Mouse (Mus musculus) heart, embryonic 12.5 days (tissue): ENCODE data around the gene Ccdc69. TPM values are rescaled to one million over a fixed set of nuclear protein-coding genes. Genes with fewer than 3 reads are reported as not detected.
A peak's percentile ranks its signal among the peaks of the same experiment; 100 is the strongest.
"Not testable (repeated sequence)": the region's sequence is repeated elsewhere in the genome, so short reads cannot be mapped to it uniquely, and the experiment has no call there.

Source experiments
- ATAC-seq: fragments of 200-750 bp; cut with Nextera tagmentation; 2 replicates; pipeline ENCODE4 v1.8.0; 2017; ENCODE audit warnings: moderate TSS enrichment, moderate library complexity; ENCODE audit not compliant: insufficient number of reproducible peaks, low FRiP score
- H3K27ac ChIP-seq: fragments of 300-500 bp; sonication (generic); 2 replicates; pipeline ENCODE4 v1.5.1; 2016; ENCODE audit warnings: mild to moderate bottlenecking, moderate library complexity; ENCODE audit not compliant: poor library complexity, severe bottlenecking
- H3K27me3 ChIP-seq: fragments of 300-500 bp; sonication (generic); replicated peaks from 2 replicates; pipeline ENCODE4 v1.6.1; 2016; ENCODE audit warnings: mild to moderate bottlenecking, moderate library complexity
- H3K36me3 ChIP-seq: fragments of 300-500 bp; sonication (generic); 2 replicates; pipeline ENCODE4 v1.6.1; 2016; ENCODE audit warnings: mild to moderate bottlenecking, moderate library complexity
- H3K4me1 ChIP-seq: fragments of 300-500 bp; sonication (generic); replicated peaks from 2 replicates; pipeline ENCODE4 v1.6.1; 2016; ENCODE audit warnings: mild to moderate bottlenecking
- H3K4me2 ChIP-seq: fragments of 300-500 bp; sonication (generic); 2 replicates; pipeline ENCODE4 v1.6.1; 2016; ENCODE audit warnings: mild to moderate bottlenecking, moderate library complexity
- H3K4me3 ChIP-seq: fragments of 300-500 bp; sonication (generic); 2 replicates; pipeline ENCODE4 v1.5.1; 2016; ENCODE audit warnings: mild to moderate bottlenecking
- H3K9ac ChIP-seq: fragments of 300-500 bp; sonication (generic); 2 replicates; pipeline ENCODE4 v1.6.1; 2016; ENCODE audit warnings: mild to moderate bottlenecking, moderate library complexity
- H3K9me3 ChIP-seq: fragments of 300-500 bp; sonication (generic); replicated peaks from 2 replicates; pipeline ENCODE4 v1.6.1; 2016; ENCODE audit warnings: mild to moderate bottlenecking, moderate library complexity
- WGBS: fragments of 180-500 bp; shearing (Covaris S2); methylation state at CpG from one replicate; pipeline ENCODE4 v1.1.7; 2016; 5-methylcytosine and 5-hydroxymethylcytosine counted together
- polyA plus RNA-seq: library from polyadenylated mRNA; unstranded; fragments of >200 nt; fragmentation: Nextera tagmentation; extraction: Ambion mirVana; gene quantifications from 2 replicates; pipeline ENCODE4 v1.2.1, GENCODE M21; 2016

Ccdc69 gene
- polyA plus RNA-seq, 1 experiment from 2014 or later: 17.5 TPM

- not testable (repeated sequence) for H3K9ac ChIP-seq, H3K27ac ChIP-seq, H3K36me3 ChIP-seq, ATAC-seq, H3K4me3 ChIP-seq, H3K4me2 ChIP-seq, H3K9me3 ChIP-seq, H3K4me1 ChIP-seq, H3K27me3 ChIP-seq
- 74% methylated on average over 4 of the region's 4 CpGs for WGBS
Measured at GRCm38 (mm10) chr11:55096296-55096695, 18.4 kb upstream of the Ccdc69 start.

GRCm38 (mm10) chr11:55093096-55093495 is 15.2 kb upstream of the Ccdc69 start:
- Histone ChIP-seq H3K27me3 (no peaks in the 10 kb centered on the region), H3K36me3 (no peaks in the 10 kb centered on the region), H3K4me3 (no peak overlapping the region), H3K4me1 (no peaks in the 10 kb centered on the region), H3K27ac (no peak overlapping the region), H3K9ac (no peak overlapping the region), H3K4me2 (no peak overlapping the region), H3K9me3 (no peaks in the 10 kb centered on the region)
- 84% methylated on average over 7 of the region's 7 CpGs for WGBS
- ATAC-seq: no peak

GRCm38 (mm10) chr11:55089892-55090291 is 12.0 kb upstream of the Ccdc69 start:
- no peaks in the 10 kb centered on the region for H3K36me3 ChIP-seq
- no peak for ATAC-seq
- peaks cover 2% of the 10 kb centered on the region; the same call in 1 of the 2 replicates for H3K4me1 ChIP-seq
- no peak overlapping the region for H3K4me3 ChIP-seq
- 81% methylated on average over 2 of the region's 2 CpGs for WGBS
- no peak overlapping the region for H3K9ac ChIP-seq
- H3K9me3 ChIP-seq: no peaks in the 10 kb centered on the region
- no peak overlapping the region for H3K4me2 ChIP-seq
- H3K27ac ChIP-seq: no peak overlapping the region
- no peaks in the 10 kb centered on the region for H3K27me3 ChIP-seq

- peak overlapping the region; percentile 26; the same call in 1 of the 2 replicates for H3K4me2 ChIP-seq
- H3K9ac ChIP-seq: no peak overlapping the region
- 3% methylated on average over 10 of the region's 10 CpGs for WGBS
Measured at GRCm38 (mm10) chr11:55087006-55087405, 9.1 kb upstream of the Ccdc69 start.

GRCm38 (mm10) chr11:55085396-55085795 is 7.5 kb upstream of the Ccdc69 start:
- Histone ChIP-seq H3K4me3 (no peak overlapping the region), H3K27ac (peak overlapping the region; percentile 97), H3K27me3 (no peaks in the 10 kb centered on the region), H3K9me3 (0 out of 2 replicates have a peak, but pooled peaks cover 6% of the 10 kb centered on the region), H3K36me3 (no peaks in the 10 kb centered on the region), H3K9ac (no peak overlapping the region), H3K4me1 (peaks cover 13% of the 10 kb centered on the region), H3K4me2 (no peak overlapping the region)
- peak; percentile 78 for ATAC-seq
- WGBS: 15% methylated on average over 5 of the region's 5 CpGs

More at GRCm38 (mm10) chr11:55087006-55087405, 9.1 kb upstream of the Ccdc69 start:
- Histone ChIP-seq H3K4me3 (no peak overlapping the region), H3K27me3 (no peaks in the 10 kb centered on the region), H3K4me1 (peaks cover 13% of the 10 kb centered on the region), H3K36me3 (no peaks in the 10 kb centered on the region), H3K27ac (peak overlapping the region; percentile 50; the same call in 1 of the 2 replicates), H3K9me3 (0 out of 2 replicates have a peak, but pooled peaks cover 3% of the 10 kb centered on the region)
- ATAC-seq: peak; percentile 41; the same call in 1 of the 2 replicates

- WGBS: 62% methylated on average over 4 of the region's 4 CpGs
- Histone ChIP-seq H3K4me3 (no peak overlapping the region), H3K9ac (no peak overlapping the region), H3K9me3 (peaks cover 10% of the 10 kb centered on the region; the same call in 1 of the 2 replicates), H3K27me3 (no peaks in the 10 kb centered on the region), H3K4me1 (peaks cover 13% of the 10 kb centered on the region), H3K4me2 (no peak overlapping the region), H3K27ac (peak overlapping the region; percentile 97), H3K36me3 (no peaks in the 10 kb centered on the region)
- no peak for ATAC-seq
Measured at GRCm38 (mm10) chr11:55084629-55085028, 6.7 kb upstream of the Ccdc69 start.

- 86% methylated on average over 9 of the region's 9 CpGs for WGBS
- no peak overlapping the region for H3K4me3 ChIP-seq
- H3K36me3 ChIP-seq: no peaks in the 10 kb centered on the region
- H3K9ac ChIP-seq: no peak overlapping the region
- H3K27me3 ChIP-seq: no peaks in the 10 kb centered on the region
- no peak overlapping the region for H3K4me2 ChIP-seq
- no peak for ATAC-seq
- H3K9me3 ChIP-seq: peaks cover 10% of the 10 kb centered on the region; the same call in 1 of the 2 replicates
- H3K27ac ChIP-seq: no peak overlapping the region
- H3K4me1 ChIP-seq: peaks cover 37% of the 10 kb centered on the region
Measured at GRCm38 (mm10) chr11:55081206-55081605, 3.3 kb upstream of the Ccdc69 start.

GRCm38 (mm10) chr11:55079180-55079579 is 1.2 kb upstream of the Ccdc69 start:
- no peak for ATAC-seq
- WGBS: 68% methylated on average over 4 of the region's 4 CpGs
- Histone ChIP-seq H3K27me3 (no peaks in the 10 kb centered on the region), H3K4me1 (peaks cover 43% of the 10 kb centered on the region), H3K9me3 (peaks cover 10% of the 10 kb centered on the region; the same call in 1 of the 2 replicates), H3K27ac (no peak overlapping the region), H3K4me2 (no peak overlapping the region), H3K36me3 (no peaks in the 10 kb centered on the region), H3K9ac (no peak overlapping the region), H3K4me3 (no peak overlapping the region)

GRCm38 (mm10) chr11:55078502-55078901 is 571 bp upstream of the Ccdc69 start:
- no peaks in the 10 kb centered on the region for H3K36me3 ChIP-seq
- ATAC-seq: no peak
- H3K4me2 ChIP-seq: peak overlapping the region; percentile 89
- no peaks in the 10 kb centered on the region for H3K27me3 ChIP-seq
- H3K4me3 ChIP-seq: no peak overlapping the region
- H3K9ac ChIP-seq: peak overlapping the region; percentile 82
- peaks cover 10% of the 10 kb centered on the region; the same call in 1 of the 2 replicates for H3K9me3 ChIP-seq
- H3K4me1 ChIP-seq: peaks cover 47% of the 10 kb centered on the region
- H3K27ac ChIP-seq: peak overlapping the region; percentile 92
- 40% methylated on average over 3 of the region's 3 CpGs for WGBS

GRCm38 (mm10) chr11:55076234-55076633 is 1.7 kb downstream of the Ccdc69 start:
- peaks cover 4% of the 10 kb centered on the region; the same call in 1 of the 2 replicates for H3K9me3 ChIP-seq
- H3K27ac ChIP-seq: no peak overlapping the region; the same call in 1 of the 2 replicates
- WGBS: 87% methylated on average over 5 of the region's 5 CpGs
- no peaks in the 10 kb centered on the region for H3K36me3 ChIP-seq
- H3K4me1 ChIP-seq: peaks cover 52% of the 10 kb centered on the region
- H3K9ac ChIP-seq: no peak overlapping the region
- peak overlapping the region; percentile 89; the same call in 1 of the 2 replicates for H3K4me2 ChIP-seq
- no peak overlapping the region for H3K4me3 ChIP-seq
- no peaks in the 10 kb centered on the region for H3K27me3 ChIP-seq
- ATAC-seq: no peak

GRCm38 (mm10) chr11:55075602-55076001 is 2.3 kb downstream of the Ccdc69 start:
- no peak for ATAC-seq
- Histone ChIP-seq H3K4me1 (peaks cover 52% of the 10 kb centered on the region), H3K4me2 (peak overlapping the region; percentile 41), H3K9ac (0 out of 2 replicates have a peak overlapping the region, but pooled peaks have one; percentile 1), H3K9me3 (peaks cover 4% of the 10 kb centered on the region; the same call in 1 of the 2 replicates), H3K36me3 (no peaks in the 10 kb centered on the region), H3K4me3 (no peak overlapping the region), H3K27me3 (no peaks in the 10 kb centered on the region), H3K27ac (peak overlapping the region; percentile 59)
- 41% methylated on average over 2 of the region's 2 CpGs for WGBS

- Histone ChIP-seq H3K4me2 (peak overlapping the region; percentile 12; the same call in 1 of the 2 replicates), H3K27me3 (no peaks in the 10 kb centered on the region), H3K9me3 (no peaks in the 10 kb centered on the region), H3K36me3 (no peaks in the 10 kb centered on the region), H3K4me3 (no peak overlapping the region), H3K27ac (peak overlapping the region; percentile 80), H3K9ac (peak overlapping the region; percentile 33; the same call in 1 of the 2 replicates), H3K4me1 (peaks cover 50% of the 10 kb centered on the region)
- 65% methylated on average over 10 of the region's 10 CpGs for WGBS
- ATAC-seq: no peak
Measured at GRCm38 (mm10) chr11:55073191-55073590, 4.7 kb downstream of the Ccdc69 start.
